Mouse (Mus musculus) embryonic fibroblast, embryonic 13.5 days (primary cell): Measurements from ENCODE around the gene Hist1h1d.

Experiments
- CTCF ChIP-seq: IDR thresholded peaks from 2 replicates; pipeline ENCODE4 v1.5.1; 2011; ENCODE audit warnings: mild to moderate bottlenecking, control low read depth, low read length, moderate library complexity, borderline replicate concordance; ENCODE audit not compliant: insufficient read depth
- POLR2A ChIP-seq: IDR thresholded peaks from 2 replicates; pipeline ENCODE4 v1.6.1; 2011; ENCODE audit warnings: low read depth, mild to moderate bottlenecking, control low read depth, low read length, moderate library complexity

DNA sequence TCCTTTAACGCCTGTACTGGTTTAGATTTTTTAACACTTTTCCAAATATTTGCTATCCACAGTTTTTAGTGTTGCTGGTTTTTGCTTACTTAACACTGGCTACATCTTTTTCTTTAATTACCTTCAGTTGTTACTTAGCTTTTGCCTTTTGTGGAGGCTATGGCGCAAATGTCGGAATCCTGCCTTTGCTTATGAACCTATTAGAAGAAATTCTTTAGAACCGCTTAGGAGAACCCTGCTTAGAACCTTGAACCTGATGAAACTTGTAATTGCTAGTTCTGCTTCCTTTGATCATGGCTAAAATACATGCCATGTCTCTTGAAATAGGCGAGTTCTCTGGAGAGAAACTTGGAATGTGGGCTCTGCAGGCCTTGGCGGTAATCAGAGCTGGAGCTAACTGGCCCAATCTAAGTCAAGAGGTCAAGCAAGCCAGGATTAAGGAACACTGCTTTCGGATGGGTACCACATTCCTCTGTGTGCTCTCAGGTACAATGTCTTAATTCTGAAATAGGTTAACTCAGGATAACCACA lies 23.4 kb downstream of the Hist1h1d start:
- TF ChIP-seq CTCF (no peak), POLR2A (peak; percentile 72)
